Mouse (Mus musculus) right cerebral cortex, adult 18-20 months (tissue): ENCODE results near the gene Lyrm9.

Experiments used
- DNase-seq: peaks from one replicate; pipeline ENCODE4 v3.0.0; 2022; ENCODE audit warnings: mixed read lengths

Lyrm9 gene

GRCm38 (mm10) chr11:78815986-78816792 lies 10.2 kb upstream of the Lyrm9 start:
- DNase-seq = no peak

DNA sequence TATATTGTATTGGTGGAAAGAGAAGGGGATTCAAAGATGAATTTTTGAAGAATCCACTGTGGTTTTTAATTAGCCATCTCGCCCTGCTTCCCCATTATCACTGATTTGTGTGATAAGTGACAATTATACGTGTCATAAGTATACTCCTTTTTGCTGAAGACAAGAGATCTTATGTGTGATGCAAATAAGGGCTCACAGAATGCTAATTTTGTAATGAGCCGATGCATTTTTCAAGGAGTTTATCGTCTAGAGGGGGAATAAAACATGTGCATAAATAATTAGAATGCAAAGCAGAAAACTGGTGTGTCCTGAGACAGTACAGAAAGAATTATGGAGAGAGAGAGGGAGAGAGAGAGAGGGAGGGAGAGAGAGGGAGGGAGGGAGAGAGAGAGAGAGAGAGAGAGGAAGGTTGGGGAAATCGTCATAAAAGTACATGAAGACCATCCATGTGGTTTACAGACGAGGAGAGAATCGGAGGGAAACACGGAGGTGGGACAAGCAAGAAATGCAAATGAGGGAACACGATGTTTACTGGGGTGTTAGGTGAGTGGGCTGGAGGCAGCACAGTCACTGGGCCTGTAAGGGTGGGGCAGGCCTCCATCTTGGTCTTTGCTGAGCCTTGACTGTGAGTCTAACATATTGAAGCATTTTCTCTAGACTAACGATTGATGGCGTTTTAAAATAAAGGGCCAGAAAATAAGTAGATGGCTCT lies 8.9 kb upstream of the Lyrm9 start:
- DNase-seq = no peak

DNA sequence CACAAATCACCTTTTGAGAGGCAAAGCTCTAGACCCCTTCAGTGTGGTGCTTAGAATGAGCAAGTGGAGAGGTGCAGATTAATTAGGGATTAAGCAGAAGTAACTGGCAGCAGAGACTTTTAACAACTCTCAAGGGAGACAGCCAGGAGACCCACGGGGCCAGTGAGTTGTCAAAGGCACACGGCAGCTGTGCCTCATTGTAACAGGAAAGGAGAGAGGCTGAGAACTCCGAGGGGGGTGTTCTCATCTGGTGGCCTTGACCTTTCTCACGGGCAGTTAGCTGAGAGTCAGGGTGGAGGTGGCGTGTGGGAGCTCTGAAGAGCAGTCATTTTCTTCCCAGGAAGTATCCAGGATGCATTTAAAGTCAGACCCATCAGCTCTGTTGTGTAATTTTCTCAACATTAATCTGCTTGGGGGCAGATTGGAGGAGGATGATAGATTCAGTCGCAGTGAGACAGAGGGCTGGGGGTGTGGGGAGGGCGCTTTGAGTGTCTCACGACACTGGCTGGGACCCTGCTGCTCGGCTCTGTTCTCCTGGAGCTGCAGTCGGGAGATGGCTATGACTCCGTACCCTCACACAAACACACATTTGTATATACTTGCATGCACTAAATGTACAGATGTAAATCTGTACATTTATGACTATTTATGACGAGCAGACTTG lies 5.9 kb upstream of the Lyrm9 start:
- no peak for DNase-seq

GRCm38 (mm10) chr11:78822792-78823498 lies 3.4 kb upstream of the Lyrm9 start:
- DNase-seq = no peak

DNA sequence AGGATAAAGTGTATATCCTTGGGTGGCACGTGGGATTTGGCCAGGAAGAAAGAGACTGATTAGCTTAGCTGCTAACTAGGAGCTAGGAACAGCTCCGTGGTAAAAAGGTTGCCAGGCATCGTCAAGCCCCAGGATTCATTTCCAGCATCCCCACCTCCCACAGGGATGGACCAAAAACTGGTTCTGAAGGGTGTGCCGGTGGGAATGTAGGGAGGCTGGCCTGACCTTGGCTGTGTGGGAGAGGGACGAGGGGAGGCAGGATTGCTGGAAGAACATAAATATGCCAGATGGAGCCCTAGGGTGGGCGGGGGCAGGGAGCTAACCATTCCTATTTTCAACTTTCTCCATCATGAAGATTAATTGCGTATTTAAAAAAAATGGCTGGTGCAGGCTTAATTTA lies 1.2 kb downstream of the Lyrm9 start:
- DNase-seq = no peak

DNA sequence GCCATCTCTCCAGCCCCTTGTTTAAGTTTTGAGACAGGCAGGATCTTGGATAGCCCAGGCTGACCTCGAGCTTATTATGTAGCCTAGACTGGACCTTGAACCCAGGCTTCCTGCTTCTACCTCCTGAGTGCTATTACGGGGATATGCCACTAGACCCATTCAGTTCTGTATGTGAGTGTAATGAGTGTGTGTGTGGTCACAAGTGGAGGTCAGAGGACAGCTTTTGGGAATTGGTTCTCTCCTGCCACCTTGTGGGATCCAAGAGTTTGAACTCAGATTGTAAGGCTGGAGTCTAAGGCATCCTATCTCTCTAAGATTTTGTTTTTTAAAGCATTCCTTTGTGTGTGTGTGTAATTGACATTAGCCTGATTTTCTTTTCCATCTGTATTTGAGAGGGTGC lies 2.0 kb downstream of the Lyrm9 start:
- DNase-seq = no peak

- DNase-seq = no peak
Observed at GRCm38 (mm10) chr11:78829373-78829772, 3.0 kb downstream of the Lyrm9 start.

DNA sequence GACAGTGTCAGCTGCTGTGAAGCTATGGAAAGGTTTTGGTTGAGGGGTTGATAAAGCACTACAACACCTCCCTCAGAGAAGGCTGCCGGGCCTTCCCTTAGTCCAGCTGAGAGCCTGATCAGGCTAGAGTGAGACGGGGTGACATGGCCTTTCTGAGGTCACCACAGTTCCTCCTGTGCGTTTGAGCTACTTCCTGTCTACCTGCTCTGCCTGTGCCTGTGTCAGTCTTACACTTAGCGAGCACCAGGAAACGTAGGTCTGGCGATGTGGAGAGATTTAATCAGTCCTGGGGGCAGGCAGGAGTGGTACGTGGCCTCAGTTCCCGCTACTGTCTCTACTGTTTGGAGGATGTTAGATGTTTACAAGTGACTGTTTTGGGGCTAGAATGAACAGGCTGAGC lies 3.8 kb downstream of the Lyrm9 start:
- no peak for DNase-seq

DNA sequence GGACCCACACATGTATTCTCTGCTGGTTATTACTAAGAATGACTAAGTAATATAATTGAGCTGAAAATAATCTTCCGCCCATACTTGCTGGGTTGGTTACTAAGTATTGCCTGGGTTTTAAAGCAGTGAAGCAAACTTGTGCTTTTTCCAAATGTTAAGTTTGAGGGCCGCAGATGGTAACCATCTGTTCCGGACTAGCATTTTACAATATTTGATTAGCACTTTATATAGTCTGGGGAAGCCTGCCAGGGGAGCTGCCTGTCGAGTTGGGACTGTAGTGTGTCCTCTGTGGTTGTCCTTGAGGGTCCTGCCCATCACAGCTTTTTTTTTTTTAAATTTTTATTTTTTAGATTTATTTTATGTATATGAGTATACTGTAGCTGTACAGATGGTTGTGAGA lies 5.3 kb downstream of the Lyrm9 start:
- DNase-seq = peak; percentile 76

- no peak for DNase-seq
Observed at GRCm38 (mm10) chr11:78832117-78832726, 5.8 kb downstream of the Lyrm9 start.

- DNase-seq = no peak
Observed at GRCm38 (mm10) chr11:78832816-78833314, 6.5 kb downstream of the Lyrm9 start.

DNA sequence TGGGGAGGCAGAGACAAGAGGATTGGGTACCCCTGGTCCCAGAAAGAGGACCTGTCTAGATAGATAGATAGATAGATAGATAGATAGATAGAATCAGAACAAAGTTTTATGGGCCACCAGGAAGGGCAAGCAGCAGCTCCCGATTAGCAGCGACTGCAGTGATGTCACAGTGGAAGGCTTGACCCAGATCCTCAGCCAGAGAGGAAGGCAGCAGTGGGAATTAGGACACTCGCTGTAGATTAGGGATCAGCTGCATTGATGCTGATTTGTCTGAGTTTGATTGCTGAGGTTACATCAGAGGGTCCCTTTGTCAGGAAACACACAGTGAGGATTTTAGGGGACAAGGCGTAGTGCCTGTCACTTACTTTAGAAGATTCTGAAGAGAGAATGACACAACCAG lies 10.1 kb downstream of the Lyrm9 start:
- no peak for DNase-seq

- DNase-seq = peak; percentile 61
Observed at GRCm38 (mm10) chr11:78837989-78838388, 11.6 kb downstream of the Lyrm9 start.

- no peak for DNase-seq
Observed at GRCm38 (mm10) chr11:78839491-78839890, 13.1 kb downstream of the Lyrm9 start.

GRCm38 (mm10) chr11:78840141-78840540 lies 13.8 kb downstream of the Lyrm9 start:
- DNase-seq = no peak

DNA sequence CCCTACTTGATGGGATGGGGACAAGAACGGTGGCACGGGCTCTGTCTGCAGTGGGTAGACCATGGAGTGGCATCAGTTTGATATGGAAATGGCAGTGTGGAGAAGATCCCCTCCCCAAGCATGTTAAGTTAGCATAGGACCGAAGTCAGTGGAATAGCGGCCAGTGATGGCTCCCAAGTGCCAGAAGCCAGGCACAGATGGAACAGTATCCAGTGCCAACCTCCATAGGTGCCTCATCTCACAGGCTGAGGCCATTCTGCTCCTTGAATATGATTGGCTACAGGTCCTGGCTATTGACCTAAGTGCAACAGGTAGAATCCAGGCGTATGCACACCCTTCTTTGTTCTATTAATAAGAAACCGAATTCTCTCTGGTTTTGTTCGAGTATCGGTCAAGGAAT lies 15.6 kb downstream of the Lyrm9 start:
- no peak for DNase-seq

- no peak for DNase-seq
Observed at GRCm38 (mm10) chr11:78846620-78847019, 20.2 kb downstream of the Lyrm9 start.

GRCm38 (mm10) chr11:78847884-78848848 lies 21.8 kb downstream of the Lyrm9 start:
- DNase-seq = no peak

DNA sequence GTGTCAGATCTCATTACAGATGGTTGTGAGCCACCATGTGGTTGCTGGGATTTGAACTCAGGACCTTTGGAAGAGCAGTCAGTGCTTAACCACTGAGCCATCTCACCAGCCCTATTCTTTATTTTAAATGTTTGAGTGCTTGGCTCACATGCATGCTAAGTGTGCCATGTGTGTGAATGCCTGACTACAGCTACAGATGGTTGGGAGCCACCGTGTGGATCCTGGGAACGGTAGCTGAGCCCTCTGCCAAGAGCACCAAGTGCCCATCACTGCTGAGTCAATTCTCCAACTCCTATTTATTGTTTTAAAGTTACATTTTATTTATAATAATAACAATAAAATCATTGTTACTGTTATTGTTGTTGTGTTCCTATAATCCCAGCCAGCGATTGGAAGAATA lies 23.5 kb downstream of the Lyrm9 start:
- DNase-seq = no peak

DNA sequence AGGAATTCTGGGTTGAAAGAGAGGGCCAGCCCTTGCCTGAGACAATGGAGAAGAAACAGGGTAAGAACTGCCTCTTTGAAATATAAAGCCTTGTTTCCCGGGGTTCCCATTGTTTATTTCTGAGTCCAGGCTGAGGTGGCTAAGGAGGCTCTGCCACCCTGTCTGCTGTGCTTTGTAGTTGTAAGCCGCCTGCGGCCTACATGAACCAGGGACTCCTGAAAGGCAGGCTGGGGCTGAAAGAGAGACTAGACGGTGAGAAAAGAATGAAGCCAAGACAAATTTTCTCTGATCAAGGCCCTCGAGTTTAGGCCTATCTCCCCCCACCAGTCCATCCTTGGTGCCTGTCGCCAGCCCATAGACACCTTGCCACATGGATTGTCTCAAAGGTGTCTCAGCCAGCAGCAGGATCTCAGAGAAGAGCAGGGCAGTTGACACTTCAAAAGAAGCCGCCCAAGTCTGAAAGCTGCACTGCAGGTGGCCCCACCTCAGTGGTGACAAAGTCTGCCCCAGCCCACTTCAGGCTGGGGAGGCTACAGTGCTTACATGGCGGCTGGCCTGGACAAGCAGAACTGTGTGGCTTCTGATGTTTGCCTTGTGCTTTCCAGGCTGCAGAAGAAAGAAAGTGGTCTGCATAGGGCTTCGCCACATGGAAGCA lies 25.0 kb downstream of the Lyrm9 start:
- no peak for DNase-seq

GRCm38 (mm10) chr11:78851871-78852265 lies 25.5 kb downstream of the Lyrm9 start:
- DNase-seq = no peak
